Mouse (Mus musculus) mesoderm, embryonic 11.5 days (tissue): ENCODE results near the gene Sox8.

ENCODE experiments used
- DNase-seq: peaks from one replicate; pipeline ENCODE4 v3.0.0-alpha.2; 2012; ENCODE audit warnings: low read depth, low spot score

Sox8 gene

DNA sequence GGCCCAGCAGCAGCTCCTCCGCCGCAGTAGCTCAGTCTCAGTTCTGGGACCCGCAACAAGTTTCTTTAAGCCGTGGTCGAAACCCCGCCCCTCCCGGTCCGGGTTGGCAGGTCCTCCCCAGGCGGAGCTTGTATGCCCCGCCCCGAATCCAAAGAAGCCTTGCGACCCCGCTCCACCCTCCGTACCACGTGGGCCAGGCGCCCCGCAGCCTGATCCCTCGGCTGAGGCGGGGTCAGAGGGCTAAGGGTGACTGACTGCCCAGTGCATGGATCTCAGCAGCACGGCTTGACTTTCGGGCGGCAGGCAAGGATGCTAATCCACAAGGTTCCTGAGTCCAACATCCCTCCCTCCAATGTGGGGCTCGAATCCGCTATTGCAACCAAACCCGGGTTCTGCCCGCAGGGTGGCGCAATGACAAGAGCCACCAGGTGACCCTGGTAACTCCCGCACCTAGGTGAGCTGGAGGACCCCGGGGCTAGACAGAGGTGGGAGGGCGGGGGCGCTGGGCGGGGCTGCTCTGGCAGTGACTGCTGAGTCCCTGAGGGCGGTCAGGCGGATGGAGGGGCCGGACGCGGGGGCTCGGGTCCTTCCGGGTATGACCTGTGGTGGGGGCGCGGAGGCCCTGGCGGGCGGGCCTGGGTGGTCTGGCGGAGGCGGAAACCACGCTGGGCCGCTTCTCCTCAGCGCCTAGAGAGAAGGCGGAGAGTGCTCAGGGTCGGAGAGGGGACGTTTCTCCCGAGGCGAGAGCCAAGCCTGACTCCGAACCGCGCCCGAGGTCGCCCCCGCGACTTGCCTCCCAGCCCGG is at the start of gene Sox8:
Sox8 (minus strand) TSS at position 39 of the 805 bp plus-strand sequence.
- peak; percentile 92 for DNase-seq

DNA sequence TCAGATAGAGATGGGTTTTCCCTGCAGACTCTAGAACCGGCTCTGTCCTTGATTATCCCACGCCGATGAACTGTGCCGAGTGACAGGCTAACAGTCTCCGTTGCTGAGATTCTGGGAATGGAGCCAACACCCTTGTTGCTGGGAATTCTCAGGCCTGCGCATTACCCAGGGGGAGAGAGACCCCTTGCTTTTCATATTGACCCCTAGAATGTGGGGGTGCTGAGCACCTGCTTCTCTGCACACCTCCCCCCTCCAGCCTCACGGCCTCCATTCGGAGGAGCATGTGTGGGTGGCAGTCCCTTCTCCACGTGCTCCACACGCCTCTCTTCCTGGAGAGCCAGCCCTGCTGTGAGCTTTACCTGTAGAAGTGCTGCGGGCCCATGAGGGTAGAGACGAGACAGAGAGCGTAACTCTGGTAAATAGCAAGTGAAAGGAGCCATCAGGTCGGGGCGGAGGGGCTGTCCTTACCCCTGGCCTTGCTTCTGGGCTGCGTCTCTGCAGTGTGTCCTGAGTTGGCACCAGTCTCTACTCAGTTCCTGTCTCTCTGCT is 48.1 kb upstream of the Sox8 start:
- DNase-seq: no peak

DNA sequence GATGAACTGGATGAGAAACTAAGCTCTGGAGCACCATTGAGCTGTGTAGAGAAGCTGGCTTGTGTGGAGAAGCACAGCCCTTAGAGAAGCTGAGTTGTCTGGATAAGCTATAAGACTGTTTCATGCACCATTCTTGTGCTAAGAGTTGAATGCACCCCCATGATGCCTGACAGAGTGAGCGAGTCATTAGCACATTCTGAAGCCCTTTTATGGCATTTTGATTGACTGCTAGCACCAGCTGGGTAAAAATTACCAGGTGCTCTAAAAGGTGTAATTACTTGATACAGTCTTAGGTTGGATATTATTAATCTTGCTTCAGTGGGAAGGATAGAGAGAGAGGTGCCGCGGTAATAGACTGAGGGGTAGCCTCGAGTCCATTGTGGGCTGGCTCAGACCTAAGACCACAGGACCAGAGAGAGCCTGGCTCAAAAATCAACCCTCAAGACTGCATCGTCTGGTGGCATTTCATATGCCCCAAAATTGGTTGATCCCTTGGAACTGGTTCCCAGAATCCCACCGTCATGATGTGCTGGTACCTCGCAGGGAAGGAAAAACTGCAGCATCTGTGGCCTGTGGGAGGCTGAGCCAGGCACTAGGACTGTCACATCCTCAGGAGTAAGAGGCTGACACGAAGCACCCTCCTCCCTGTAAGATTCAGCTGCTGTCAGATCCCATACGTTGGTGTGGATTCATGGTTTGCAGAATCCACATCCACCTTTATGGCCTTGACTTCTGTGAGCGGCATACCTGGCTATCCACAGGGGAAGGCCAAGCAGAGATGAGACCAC is 44.4 kb upstream of the Sox8 start:
- no peak for DNase-seq

DNA sequence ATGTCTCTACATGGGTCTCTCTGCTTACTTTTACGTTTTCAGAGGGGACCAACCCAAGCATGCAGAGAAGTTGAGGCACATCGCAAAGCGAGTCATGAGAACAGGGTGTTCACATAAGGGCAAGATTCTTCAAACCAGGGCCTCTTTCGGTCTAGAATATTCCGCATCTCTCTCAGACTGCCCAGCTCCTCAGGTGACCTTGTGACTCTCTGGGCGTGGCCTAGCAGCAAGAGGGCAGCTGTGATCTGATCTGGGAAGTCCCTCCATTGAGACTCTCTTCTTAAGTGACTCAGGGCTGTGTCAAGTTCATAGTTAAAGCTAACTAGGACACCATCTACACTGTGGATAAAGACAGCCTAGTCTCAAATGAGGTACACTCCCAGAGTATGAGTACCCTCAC is 42.8 kb upstream of the Sox8 start:
- no peak for DNase-seq

DNA sequence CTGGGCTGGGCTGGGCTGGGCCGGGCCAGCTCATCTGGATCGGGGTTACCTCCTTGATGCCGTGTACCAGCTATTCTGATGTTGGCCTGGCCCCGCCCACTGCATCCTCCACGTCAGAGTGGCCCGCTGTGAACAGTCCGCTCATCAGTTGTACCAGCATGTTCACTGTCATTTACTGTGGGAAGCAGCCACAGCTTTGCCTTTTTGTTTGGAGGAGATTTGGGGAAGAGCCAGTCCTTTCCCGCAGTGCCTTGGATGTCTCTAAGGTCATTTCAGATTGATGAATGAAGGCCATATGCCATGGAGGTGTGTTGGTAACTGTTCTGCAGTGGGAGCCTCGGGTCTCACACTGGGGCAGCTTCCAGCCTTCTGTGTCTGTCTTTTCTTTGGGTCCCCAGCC is 42.1 kb upstream of the Sox8 start:
- DNase-seq: no peak

DNA sequence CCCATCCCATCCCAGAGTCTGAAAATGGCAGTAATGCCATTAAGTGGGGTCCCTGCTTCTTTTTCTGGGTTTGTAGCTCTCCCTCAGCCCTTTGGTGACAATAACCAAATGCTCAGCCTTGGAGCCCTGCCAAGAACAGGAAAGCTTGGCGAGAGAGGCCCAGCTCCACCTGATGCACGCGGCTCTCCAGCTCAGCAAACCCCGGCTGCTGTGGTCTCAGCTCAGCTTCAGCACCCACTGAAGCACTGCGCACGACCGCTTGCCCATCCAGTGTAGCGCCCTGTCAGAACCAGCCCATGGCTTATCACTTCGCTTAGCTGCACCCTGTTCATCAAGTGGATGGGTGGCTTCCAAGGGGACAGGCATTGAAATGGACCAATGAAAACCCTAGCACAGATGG is 39.7 kb upstream of the Sox8 start:
- no peak for DNase-seq

DNA sequence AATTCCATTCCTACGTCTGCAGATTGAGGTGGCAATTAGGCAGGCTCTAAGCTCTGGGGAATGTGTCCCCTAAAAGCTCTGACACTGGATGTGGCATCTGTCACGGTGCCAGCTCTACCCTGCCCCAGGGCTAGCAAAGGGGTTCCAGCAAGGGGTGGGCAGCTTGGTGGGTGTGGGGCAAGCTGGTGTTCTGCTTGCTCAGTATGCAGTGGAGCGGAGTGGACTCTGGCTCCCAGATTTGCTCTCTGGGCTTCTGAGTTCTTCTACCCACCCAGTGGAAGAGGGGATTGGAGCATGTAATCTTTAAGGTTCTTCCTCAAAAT is 39.0 kb upstream of the Sox8 start:
- DNase-seq: no peak

DNA sequence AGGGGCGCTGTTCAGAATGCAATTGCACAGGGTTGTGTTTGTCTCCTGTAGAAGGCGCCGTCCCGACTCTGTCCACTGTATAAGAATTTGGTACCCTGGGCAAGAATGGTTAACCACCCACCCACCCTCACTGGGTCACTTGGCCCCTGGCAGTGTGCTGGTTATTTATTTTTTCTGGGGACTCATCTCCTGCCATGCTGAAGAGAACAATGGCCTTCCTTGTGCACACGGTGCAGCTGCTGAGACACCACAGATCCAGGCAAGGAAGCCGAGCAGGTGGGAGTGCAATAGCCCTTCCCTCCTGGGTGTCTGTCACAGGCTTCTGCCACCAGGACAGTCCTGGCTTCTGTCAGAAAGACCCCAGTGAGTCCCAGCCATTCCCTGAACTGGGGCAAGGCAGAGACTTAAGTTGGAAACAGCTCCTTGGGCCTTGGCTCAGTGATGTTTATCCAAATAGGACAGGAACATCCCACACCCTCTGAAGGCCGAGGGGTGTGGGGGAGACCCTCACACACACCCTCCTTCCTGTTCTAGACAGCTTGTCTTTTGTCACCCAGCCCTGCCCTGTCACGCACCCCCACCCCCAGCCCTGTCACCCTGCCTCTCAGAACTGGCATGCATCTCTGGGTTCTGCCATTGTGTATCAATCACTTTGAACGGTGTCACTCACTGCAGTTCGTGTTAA is 38.5 kb upstream of the Sox8 start:
- DNase-seq: no peak

DNA sequence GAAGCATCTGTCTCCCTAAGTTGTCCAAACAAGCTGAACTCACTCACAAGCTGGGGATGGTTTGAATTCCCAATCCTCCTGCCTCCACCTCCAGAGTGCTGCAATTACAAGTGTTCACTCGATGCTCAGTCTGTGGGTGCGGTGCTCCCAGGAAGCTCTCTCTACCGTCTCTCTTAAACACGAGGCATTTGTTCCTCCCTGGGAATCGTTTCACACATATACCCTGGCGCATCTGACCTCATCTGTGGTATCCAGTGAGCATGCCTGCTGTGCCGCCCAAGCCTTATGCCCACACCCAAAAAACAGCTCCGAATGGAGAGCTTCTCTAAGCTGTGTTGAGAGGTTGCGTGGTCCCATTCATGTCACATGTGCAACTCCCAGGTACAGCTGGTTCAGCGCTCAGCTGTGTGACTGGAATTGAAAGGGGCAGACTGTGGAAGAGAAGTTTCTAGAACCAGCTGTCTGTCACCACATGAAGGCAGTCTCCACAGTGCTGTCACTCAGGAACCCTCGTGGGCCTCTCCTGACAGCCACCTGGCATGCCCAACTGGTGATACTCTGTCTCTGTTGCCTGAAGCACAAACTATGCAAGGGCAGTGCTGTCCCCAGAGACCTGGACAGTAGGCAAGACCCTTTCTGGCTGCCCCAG is 37.8 kb upstream of the Sox8 start:
- DNase-seq: no peak

DNA sequence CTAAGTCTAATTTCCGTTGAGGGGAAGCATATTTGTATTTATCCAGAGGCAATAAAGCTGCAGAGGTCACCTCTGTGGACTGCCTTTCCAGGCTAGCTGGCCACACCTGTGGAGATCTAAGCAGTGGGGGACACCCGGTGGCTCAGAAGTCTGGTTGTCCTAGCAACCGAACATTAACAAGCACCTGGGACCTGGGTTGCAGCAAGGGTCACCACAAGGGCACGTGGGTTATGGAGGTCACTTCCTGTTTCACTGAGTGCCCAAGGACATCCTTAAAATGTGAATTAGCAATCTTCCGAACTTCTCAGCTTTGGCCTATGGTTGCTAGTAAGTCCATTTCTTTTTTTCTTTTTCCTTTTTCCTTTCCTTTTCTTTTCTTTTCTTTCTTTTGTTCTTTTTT is 33.7 kb upstream of the Sox8 start:
- DNase-seq: no peak

DNA sequence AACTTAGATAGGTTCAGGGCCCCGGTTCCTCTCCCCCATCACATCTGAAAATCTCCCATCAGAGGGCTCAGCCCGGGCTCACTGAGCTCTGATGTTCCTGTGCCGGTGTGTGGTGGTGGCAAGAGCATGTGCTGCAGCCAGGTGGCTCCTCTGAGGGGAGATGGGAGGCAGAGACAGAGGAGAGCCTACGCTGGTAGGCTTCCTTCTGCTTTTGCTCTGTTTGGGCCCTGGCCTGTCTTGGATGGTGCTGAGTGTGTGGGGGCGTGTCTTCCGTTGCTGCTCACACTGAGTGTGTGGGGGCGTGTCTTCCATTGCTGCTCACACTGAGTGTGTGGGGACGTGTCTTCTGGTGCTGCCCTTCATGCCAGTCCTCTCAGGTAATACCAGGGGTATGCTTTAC is 31.9 kb upstream of the Sox8 start:
- no peak for DNase-seq

DNA sequence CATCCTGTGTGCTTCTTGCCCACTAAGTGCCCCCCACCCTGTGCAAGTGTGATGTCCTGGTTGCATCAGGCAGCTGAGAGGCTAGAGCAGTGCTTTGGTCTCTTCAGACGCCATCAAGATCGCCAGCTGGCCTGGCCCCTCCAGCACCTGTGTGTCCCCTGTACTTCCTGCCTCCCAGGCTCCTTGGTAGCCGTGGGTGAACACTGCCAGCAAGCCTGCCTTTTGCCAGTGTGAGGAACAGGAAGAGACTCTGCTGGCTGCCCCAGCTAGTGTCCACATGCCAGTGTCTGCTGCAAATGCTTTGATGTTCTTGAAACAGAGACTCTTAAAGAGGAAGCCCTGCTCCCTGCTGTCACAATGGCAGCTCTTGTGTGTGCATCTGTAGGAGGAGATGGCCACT is 27.1 kb upstream of the Sox8 start:
- no peak for DNase-seq

DNA sequence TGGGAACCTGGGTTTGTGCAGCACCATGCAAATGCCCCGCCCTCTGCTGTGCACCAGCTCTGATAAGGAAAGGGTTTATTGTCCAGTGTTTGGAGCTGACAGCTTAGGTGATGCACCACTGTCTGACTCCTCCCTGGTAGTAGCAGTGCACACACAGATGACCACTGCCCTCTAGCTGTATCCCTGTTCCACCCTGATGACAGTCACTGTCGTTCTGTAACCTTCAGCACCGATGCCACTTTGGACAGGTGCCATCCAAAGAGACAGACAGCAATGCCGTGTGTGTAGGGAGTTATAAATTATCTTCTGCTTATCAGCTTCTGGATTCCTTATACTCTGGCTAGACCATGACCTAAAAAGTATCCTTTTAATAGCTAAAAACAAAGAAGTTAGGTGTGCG is 25.0 kb upstream of the Sox8 start:
- DNase-seq: no peak

DNA sequence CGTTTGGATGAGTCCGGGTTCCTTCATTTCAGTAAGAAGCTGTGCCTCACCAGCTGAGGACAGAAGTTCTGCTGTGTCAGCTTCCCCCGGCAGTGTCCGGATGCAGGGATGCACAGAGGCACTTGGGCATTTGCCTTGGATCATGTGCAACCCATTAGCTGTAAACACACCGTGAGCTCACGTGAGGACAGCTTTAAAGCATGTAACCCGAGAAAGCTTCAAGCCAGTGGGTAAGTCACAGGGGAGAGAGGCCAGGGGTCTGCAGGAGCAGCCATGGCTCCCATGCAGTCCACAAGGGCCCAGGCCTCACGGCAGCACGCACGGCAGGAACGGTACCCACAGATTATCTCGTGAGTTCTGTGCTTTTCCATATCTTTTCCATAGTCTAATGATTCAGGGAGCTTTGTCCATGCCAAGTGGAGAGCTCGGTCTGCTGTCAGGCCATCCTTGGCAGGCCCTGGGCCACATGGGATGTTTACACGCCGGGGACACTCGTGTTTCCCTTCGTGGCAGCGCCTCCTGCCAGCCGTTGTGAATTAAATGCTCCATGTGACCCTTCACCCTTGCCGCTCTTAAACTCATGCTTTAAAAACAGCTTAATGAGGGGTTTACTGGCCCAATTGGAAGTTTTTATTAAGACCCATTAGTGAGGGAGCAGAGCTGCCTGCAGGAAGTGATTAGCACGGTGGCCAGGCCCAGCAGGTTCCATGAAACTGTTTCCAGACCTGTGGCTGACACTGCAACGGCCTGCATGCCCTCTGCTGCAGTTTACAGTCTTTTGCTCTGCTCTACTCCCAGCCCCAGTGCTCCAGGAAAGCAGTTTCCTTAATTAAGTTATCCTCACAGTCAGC is 23.1 kb upstream of the Sox8 start:
- DNase-seq: peak; percentile 77

DNA sequence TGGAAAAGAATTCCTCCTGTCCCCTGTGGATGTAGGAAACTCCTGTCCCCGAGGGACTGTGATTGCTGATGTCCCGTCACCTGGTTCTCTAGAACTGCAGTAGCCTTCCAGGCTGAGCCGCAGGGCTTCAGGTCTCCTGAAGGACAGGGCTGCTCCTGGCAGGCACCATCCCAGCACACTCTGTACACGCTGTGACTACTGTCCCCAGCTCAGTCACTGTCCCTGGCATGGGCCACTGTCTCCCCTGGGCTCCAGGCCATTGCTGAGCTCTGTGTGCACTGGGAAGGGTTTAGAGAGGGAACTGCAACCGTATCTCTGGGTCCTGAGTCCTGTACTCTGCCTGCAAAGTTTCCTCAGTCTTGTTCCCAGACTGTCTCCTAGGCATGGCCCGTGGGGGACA is 21.9 kb upstream of the Sox8 start:
- no peak for DNase-seq

DNA sequence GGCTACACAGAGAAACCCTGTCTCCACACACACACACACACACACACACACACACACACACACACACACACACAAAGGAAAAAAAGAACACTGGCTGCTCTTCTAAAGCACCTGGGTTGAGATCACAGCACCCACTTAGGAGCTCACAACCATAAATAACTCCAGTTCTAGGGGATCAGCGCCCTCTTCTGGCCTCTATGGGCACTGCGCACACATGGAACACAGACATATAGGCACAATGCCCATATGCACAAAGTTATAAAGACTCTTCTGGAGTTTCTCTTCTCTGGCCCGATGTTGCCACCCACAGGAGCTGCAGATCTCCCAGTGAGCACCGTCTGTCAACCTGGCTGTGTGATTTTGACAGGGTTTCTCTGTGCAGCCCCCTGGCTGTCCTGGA is 20.5 kb upstream of the Sox8 start:
- no peak for DNase-seq

DNA sequence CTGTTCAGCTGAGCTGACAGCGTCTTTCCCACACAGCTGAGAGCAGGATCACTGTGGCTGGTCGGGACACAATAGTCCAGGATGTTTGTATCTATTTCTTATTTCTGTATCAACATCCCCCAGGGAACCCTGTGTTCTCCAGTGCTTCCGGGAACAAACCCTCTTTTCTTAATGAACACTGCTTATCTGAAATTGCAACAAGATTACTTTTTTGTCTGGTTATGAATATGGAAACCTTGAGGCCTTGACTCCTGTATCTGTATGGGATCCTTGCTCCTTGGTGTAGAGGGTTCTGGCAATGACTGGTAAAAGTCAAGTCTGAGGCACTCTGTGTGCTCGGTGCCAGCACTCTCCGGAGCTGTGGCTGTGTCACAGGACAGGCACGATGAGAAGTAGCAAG is 19.6 kb upstream of the Sox8 start:
- no peak for DNase-seq

DNA sequence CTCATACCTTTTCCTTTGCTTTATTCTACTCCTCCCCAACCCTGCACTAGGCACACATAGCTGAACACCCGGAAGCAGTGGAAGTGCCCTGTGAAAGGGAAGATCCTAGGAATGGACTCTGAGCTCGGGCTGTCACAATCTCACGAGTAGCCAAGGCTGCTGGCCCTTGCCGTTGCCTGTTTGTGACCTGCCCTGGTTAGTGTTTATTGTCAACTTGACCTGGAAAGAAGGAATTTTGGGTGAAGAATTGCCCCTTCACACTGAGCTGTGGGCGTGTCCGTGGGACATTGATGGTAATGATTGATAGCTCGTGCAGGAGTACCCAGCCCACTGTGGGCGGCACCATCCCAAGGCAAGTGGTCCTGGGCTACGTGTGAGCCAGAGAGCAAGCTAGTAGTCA is 14.2 kb upstream of the Sox8 start:
- no peak for DNase-seq

DNA sequence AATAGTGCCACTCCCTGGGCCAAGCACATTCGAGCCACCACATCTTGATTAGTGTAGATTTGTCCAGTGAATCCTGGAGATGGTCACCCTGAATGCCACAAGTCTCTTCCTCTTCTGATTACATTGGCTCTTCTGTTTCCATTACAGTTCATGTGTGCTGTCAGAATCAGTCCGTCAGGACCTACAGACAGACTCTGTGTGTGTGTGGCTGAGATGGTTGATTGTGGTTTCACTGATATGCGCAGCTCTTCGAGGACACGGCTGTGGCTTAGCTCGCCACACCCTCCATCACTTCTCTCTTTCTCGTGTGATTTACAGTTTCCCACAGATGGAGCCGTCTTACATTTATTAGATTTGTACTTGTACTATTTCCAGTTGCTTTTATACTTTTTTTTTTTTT is 13.4 kb upstream of the Sox8 start:
- DNase-seq: no peak

DNA sequence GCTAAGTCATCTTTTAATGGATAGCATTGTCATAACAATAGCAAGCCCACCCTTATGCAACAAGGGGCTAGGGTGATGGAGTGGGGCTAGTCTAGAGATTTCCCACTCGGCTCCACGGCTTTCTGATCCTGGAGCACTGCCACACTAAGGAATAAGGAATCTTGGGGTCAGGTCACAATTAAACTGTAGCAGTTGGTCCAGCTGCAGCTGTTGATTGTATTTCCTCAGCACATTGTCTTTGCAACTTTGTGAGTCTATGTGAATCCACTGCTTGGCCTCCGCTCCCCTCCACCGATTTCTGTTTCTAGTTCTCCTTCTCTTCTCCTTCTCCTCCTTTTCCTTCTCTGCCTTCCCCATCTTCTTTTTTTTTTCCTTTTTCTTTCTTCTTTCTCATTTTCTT is 12.6 kb upstream of the Sox8 start:
- DNase-seq: no peak

DNA sequence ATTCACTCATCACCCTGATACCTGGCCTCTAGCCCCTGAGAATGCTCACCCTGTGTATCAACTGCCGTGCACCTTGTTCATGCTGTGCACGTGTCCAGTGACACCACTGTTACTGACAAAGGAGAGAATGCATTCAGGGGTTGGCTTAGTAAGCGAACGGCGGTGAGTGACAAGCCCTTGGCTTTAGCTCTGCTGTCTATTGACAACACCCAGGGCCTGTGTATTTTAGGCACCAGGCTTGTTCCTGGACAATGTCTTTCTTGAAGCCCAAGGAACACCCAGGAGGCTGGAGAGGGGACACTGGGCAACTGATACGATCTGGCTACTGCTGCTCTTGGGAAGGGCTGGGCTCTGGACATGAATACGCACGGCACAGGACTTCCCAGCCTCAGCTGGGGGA is 11.6 kb upstream of the Sox8 start:
- no peak for DNase-seq
